Mouse (Mus musculus) heart, embryonic 10.5 days (tissue): ENCODE results near the gene Wnt7b. TPM values are rescaled to one million over a fixed set of nuclear protein-coding genes. Genes with fewer than 3 reads are reported as not detected.
A peak's percentile ranks its signal among the peaks of the same experiment; 100 is the strongest.

Experiments used
- DNase-seq: peaks from one replicate; pipeline ENCODE4 v3.0.0-alpha.2; 2017; ENCODE audit warnings: low spot score
- H3K27ac ChIP-seq: fragments of 300-500 bp; sonication (generic); 2 replicates; pipeline ENCODE4 v1.5.1; 2016; ENCODE audit warnings: mild to moderate bottlenecking
- H3K27me3 ChIP-seq: fragments of 300-500 bp; sonication (generic); 2 replicates; pipeline ENCODE4 v1.6.1; 2016; ENCODE audit warnings: mild to moderate bottlenecking; ENCODE audit not compliant: poor library complexity, insufficient read depth, severe bottlenecking
- H3K36me3 ChIP-seq: fragments of 300-500 bp; sonication (generic); 2 replicates; pipeline ENCODE4 v1.6.1; 2016; ENCODE audit warnings: mild to moderate bottlenecking, moderate library complexity
- H3K4me1 ChIP-seq: fragments of 300-500 bp; sonication (generic); 2 replicates; pipeline ENCODE4 v1.6.1; 2016; ENCODE audit warnings: mild to moderate bottlenecking
- H3K4me3 ChIP-seq: fragments of 300-500 bp; sonication (generic); 2 replicates; pipeline ENCODE4 v1.5.1; 2016; ENCODE audit warnings: mild to moderate bottlenecking, moderate library complexity
- H3K9me3 ChIP-seq: fragments of 300-500 bp; sonication (generic); 2 replicates; pipeline ENCODE4 v1.6.1; 2016; ENCODE audit warnings: mild to moderate bottlenecking, moderate library complexity
- whole genome bisulfite sequencing: fragments of 180-500 bp; shearing (Covaris S2); methylation state at CpG from one replicate; pipeline ENCODE4 v1.1.7; 2016; 5-methylcytosine and 5-hydroxymethylcytosine counted together
- polyA plus RNA-seq: library from polyadenylated mRNA; unstranded; fragments of >200 nt; fragmentation: Nextera tagmentation; extraction: Ambion mirVana; gene quantifications from 2 replicates; pipeline ENCODE4 v1.2.1, GENCODE M21; 2016

Gene Wnt7b
- polyA plus RNA-seq, 1 experiment from 2014 or later: 4.3 TPM

GRCm38 (mm10) chr15:85553421-85553820, 28.9 kb downstream of the Wnt7b start:
- H3K4me3 ChIP-seq: no peak overlapping the region
- WGBS: 84% methylated on average over 11 of the region's 11 CpGs
- DNase-seq: no peak
- H3K9me3 ChIP-seq: no peaks in the 10 kb centered on the region
- no peak overlapping the region for H3K27ac ChIP-seq
- H3K27me3 ChIP-seq: peaks cover 54% of the 10 kb centered on the region
- H3K36me3 ChIP-seq: no peaks in the 10 kb centered on the region
- H3K4me1 ChIP-seq: peaks cover 7% of the 10 kb centered on the region

GRCm38 (mm10) chr15:85546500-85546899, 35.8 kb downstream of the Wnt7b start:
- no peak overlapping the region for H3K4me3 ChIP-seq
- H3K27me3 ChIP-seq: peaks cover 29% of the 10 kb centered on the region
- H3K4me1 ChIP-seq: peaks cover 39% of the 10 kb centered on the region
- WGBS: 82% methylated on average over 4 of the region's 4 CpGs
- no peak for DNase-seq
- H3K27ac ChIP-seq: no peak overlapping the region
- no peaks in the 10 kb centered on the region for H3K36me3 ChIP-seq
- no peaks in the 10 kb centered on the region for H3K9me3 ChIP-seq

- Histone ChIP-seq H3K4me3 (no peak overlapping the region), H3K9me3 (no peaks in the 10 kb centered on the region), H3K27me3 (peaks cover 36% of the 10 kb centered on the region), H3K4me1 (peaks cover 39% of the 10 kb centered on the region), H3K36me3 (no peaks in the 10 kb centered on the region), H3K27ac (no peak overlapping the region)
- 60% methylated on average over 5 of the region's 5 CpGs for WGBS
- DNase-seq: no peak
These were observed 36.9 kb downstream of the Wnt7b start for GRCm38 (mm10) chr15:85545369-85545768.

GRCm38 (mm10) chr15:85538170-85538569, 44.1 kb downstream of the Wnt7b start:
- Histone ChIP-seq H3K4me3 (no peak overlapping the region), H3K4me1 (peaks cover 36% of the 10 kb centered on the region), H3K36me3 (no peaks in the 10 kb centered on the region), H3K9me3 (no peaks in the 10 kb centered on the region), H3K27ac (no peak overlapping the region), H3K27me3 (peaks cover 86% of the 10 kb centered on the region)
- 61% methylated on average over 11 of the region's 11 CpGs for WGBS
- no peak for DNase-seq

- no peak for DNase-seq
- Histone ChIP-seq H3K27ac (no peak overlapping the region), H3K36me3 (no peaks in the 10 kb centered on the region), H3K27me3 (peaks cover 83% of the 10 kb centered on the region), H3K9me3 (no peaks in the 10 kb centered on the region), H3K4me1 (peaks cover 26% of the 10 kb centered on the region), H3K4me3 (no peak overlapping the region)
- WGBS: 68% methylated on average over 25 of the region's 25 CpGs
These were observed 45.1 kb downstream of the Wnt7b start for GRCm38 (mm10) chr15:85537151-85537550.

DNA sequence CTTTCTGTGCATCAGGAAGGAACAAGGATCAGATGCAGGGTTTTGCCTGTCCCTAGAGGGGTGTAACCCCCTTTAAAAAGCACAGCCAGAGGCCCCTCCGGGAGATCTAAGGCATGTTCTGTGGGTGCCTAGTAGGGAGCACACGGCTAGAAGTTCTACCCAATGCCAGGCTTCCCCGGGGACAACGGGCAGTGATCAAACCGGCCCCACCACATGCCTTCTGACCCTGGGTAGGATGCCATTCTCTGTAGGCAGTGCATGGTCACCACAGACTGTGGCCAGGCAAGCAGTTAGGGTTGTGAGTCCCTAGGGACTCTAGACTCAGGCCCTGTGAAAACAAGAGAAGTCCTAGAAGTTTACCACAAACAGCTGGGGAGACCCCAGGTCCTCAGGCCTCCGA, 47.6 kb downstream of the Wnt7b start:
- no peaks in the 10 kb centered on the region for H3K9me3 ChIP-seq
- no peaks in the 10 kb centered on the region for H3K36me3 ChIP-seq
- H3K4me3 ChIP-seq: no peak overlapping the region
- 74% methylated on average over 6 of the region's 6 CpGs for WGBS
- no peak overlapping the region for H3K27ac ChIP-seq
- H3K4me1 ChIP-seq: peaks cover 29% of the 10 kb centered on the region
- DNase-seq: no peak
- peaks cover 85% of the 10 kb centered on the region for H3K27me3 ChIP-seq

DNA sequence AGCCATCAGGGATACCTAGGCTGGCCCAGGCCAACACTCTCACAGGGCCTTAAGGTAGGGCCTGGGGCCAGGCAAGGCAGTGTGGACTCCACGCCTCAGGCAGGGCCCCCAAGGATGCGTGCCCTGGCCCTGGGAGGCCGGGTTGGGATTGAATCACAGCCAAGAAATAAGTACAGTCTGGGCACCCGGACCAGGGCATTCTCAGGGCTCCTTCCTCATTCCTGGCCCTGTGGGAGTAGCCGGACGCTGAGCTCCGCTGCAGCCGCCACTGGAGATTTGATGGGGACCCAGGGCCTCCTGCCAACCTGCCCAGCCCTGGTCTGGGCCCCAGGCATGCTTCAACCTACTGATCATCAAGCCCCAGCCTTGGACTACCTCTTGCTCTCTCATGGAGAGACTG, 48.1 kb downstream of the Wnt7b start:
- WGBS: 72% methylated on average over 8 of the region's 8 CpGs
- no peaks in the 10 kb centered on the region for H3K9me3 ChIP-seq
- H3K27me3 ChIP-seq: peaks cover 86% of the 10 kb centered on the region
- no peaks in the 10 kb centered on the region for H3K36me3 ChIP-seq
- H3K4me1 ChIP-seq: peaks cover 26% of the 10 kb centered on the region
- H3K27ac ChIP-seq: 0 out of 2 replicates have a peak overlapping the region, but pooled peaks have one; percentile 10
- no peak overlapping the region for H3K4me3 ChIP-seq
- no peak for DNase-seq

- DNase-seq: no peak
- H3K4me3 ChIP-seq: no peak overlapping the region
- peaks cover 71% of the 10 kb centered on the region for H3K27me3 ChIP-seq
- no peaks in the 10 kb centered on the region for H3K9me3 ChIP-seq
- no peaks in the 10 kb centered on the region for H3K36me3 ChIP-seq
- no peak overlapping the region for H3K27ac ChIP-seq
- peaks cover 16% of the 10 kb centered on the region for H3K4me1 ChIP-seq
- 71% methylated on average over 3 of the region's 3 CpGs for WGBS
These were observed 50.2 kb downstream of the Wnt7b start for GRCm38 (mm10) chr15:85532063-85532462.

GRCm38 (mm10) chr15:85529911-85530310, 52.4 kb downstream of the Wnt7b start:
- peaks cover 58% of the 10 kb centered on the region for H3K27me3 ChIP-seq
- peaks cover 16% of the 10 kb centered on the region for H3K4me1 ChIP-seq
- 59% methylated on average over 3 of the region's 3 CpGs for WGBS
- DNase-seq: no peak
- H3K27ac ChIP-seq: no peak overlapping the region
- no peaks in the 10 kb centered on the region for H3K36me3 ChIP-seq
- no peaks in the 10 kb centered on the region for H3K9me3 ChIP-seq
- no peak overlapping the region for H3K4me3 ChIP-seq

DNA sequence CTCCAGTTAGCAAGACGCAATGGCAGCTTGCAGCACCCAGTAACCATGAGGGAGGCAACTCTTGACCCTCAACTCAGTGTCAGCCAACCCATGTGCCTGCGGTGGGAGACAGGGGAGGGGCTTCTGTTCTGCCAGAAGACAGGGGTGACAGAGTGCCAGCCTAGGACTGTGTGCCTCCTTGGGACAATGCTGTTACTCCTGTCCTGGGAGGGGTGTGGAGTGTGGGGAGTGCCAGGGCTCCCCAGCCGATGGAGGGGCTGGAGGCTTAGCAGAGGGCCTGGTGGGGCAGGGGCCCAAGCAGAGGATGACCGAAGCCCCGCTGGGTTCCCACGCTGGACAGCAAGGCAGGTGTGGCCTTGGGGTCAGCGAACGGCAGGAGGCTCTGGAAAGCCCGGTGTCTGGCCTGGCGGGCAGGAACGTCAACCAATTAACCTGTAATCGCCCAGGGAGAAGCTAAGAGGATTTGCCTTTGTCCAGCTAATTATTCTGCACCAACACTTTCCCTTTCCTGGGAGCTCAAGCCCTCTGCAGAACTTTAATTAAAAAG, 57.8 kb downstream of the Wnt7b start:
- Histone ChIP-seq H3K4me3 (no peak overlapping the region), H3K27me3 (peaks cover 53% of the 10 kb centered on the region), H3K36me3 (no peaks in the 10 kb centered on the region), H3K9me3 (no peaks in the 10 kb centered on the region), H3K4me1 (peaks cover 26% of the 10 kb centered on the region), H3K27ac (no peak overlapping the region)
- no peak for DNase-seq
- WGBS: 26% methylated on average over 12 of the region's 12 CpGs

- Histone ChIP-seq H3K27ac (peak overlapping the region; percentile 76), H3K4me3 (peak overlapping the region; percentile 38), H3K9me3 (no peaks in the 10 kb centered on the region), H3K36me3 (no peaks in the 10 kb centered on the region), H3K4me1 (peaks cover 30% of the 10 kb centered on the region), H3K27me3 (peaks cover 57% of the 10 kb centered on the region)
- 7% methylated on average over 14 of the region's 14 CpGs for WGBS
- no peak for DNase-seq
These were observed 58.9 kb downstream of the Wnt7b start for GRCm38 (mm10) chr15:85523173-85523991.

- peaks cover 20% of the 10 kb centered on the region for H3K4me1 ChIP-seq
- H3K9me3 ChIP-seq: no peaks in the 10 kb centered on the region
- H3K36me3 ChIP-seq: no peaks in the 10 kb centered on the region
- no peak overlapping the region for H3K27ac ChIP-seq
- DNase-seq: no peak
- 60% methylated on average over 4 of the region's 4 CpGs for WGBS
- H3K27me3 ChIP-seq: peaks cover 45% of the 10 kb centered on the region
- H3K4me3 ChIP-seq: no peak overlapping the region
These were observed 62.8 kb downstream of the Wnt7b start for GRCm38 (mm10) chr15:85519438-85519837.

- Histone ChIP-seq H3K4me3 (no peak overlapping the region), H3K27ac (peak overlapping the region; percentile 29; the same call in 1 of the 2 replicates), H3K4me1 (peaks cover 16% of the 10 kb centered on the region), H3K9me3 (no peaks in the 10 kb centered on the region), H3K27me3 (peaks cover 32% of the 10 kb centered on the region; the same call in 1 of the 2 replicates), H3K36me3 (no peaks in the 10 kb centered on the region)
- DNase-seq: no peak
- WGBS: 74% methylated on average over 32 of the region's 32 CpGs
These were observed 74.8 kb downstream of the Wnt7b start for GRCm38 (mm10) chr15:85507370-85508014.
